Comparison of ENCODE assay signal across 8 mouse cellular contexts in genomic region chr2:139590888-139591698, GRCm38 (mm10).
A peak's percentile ranks its signal among the peaks of the same experiment; 100 is the strongest.
DNase-seq lines count a peak whose midpoint lies in the region; ATAC-seq lines count a peak whose summit lies in the region.

No protein-coding gene starts in this region.

- H3K36me3 ChIP-seq in embryonic facial prominence, embryonic 11.5 days (replicated peaks; ENCODE audit: control insufficient read depth, insufficient read depth, low read depth, low read length), result no peaks in the 10 kb centered on the region
- H3K36me3 ChIP-seq in embryonic facial prominence, embryonic 10.5 days (replicated peaks), result no peaks in the 10 kb centered on the region
- H3K36me3 ChIP-seq in forebrain, embryonic 12.5 days (replicated peaks), result no peaks in the 10 kb centered on the region
- no peaks in the 10 kb centered on the region for H3K36me3 ChIP-seq in midbrain, embryonic 16.5 days (ENCODE audit: control insufficient read depth, insufficient read depth, low read length)

- peak; percentile 85 for DNase-seq in embryonic facial prominence, embryonic 11.5 days (ENCODE audit: low spot score)
- DNase-seq in embryonic facial prominence, embryonic 10.5 days (ENCODE audit: low spot score), result no peak
- peak; percentile 36 for DNase-seq in thymus, postnatal 14 days
- DNase-seq in thymus, adult 18-20 months, result no peak
- DNase-seq in kidney, postnatal 10 days, result peak; percentile 16
- no peak for DNase-seq in layer of hippocampus, postnatal 36 days

- 36% methylated on average over 10 of the region's 10 CpGs for WGBS in embryonic facial prominence, embryonic 11.5 days
- 36% methylated on average over 10 of the region's 10 CpGs for WGBS in embryonic facial prominence, embryonic 10.5 days
- 41% methylated on average over 10 of the region's 10 CpGs for WGBS in forebrain, embryonic 12.5 days
- 33% methylated on average over 10 of the region's 10 CpGs for WGBS in midbrain, embryonic 16.5 days

- no peaks in the 10 kb centered on the region for H3K9me3 ChIP-seq in embryonic facial prominence, embryonic 11.5 days (replicated peaks; ENCODE audit: control insufficient read depth, low read length)
- no peaks in the 10 kb centered on the region for H3K9me3 ChIP-seq in embryonic facial prominence, embryonic 10.5 days
- H3K9me3 ChIP-seq in forebrain, embryonic 12.5 days, result no peaks in the 10 kb centered on the region
- H3K9me3 ChIP-seq in midbrain, embryonic 16.5 days (replicated peaks; ENCODE audit: control insufficient read depth, low read length, poor library complexity, severe bottlenecking), result no peaks in the 10 kb centered on the region

- H3K9ac ChIP-seq in embryonic facial prominence, embryonic 11.5 days (replicated peaks; ENCODE audit: low read length), result no peak overlapping the region
- H3K9ac ChIP-seq in forebrain, embryonic 12.5 days, result no peak overlapping the region
- no peak overlapping the region for H3K9ac ChIP-seq in midbrain, embryonic 16.5 days (ENCODE audit: low read depth, low read length)

- no peaks in the 10 kb centered on the region for H3K4me1 ChIP-seq in embryonic facial prominence, embryonic 11.5 days (ENCODE audit: control insufficient read depth, insufficient read depth, low read length)
- 0 out of 2 replicates have a peak, but pooled peaks cover 4% of the 10 kb centered on the region for H3K4me1 ChIP-seq in embryonic facial prominence, embryonic 10.5 days
- no peaks in the 10 kb centered on the region for H3K4me1 ChIP-seq in forebrain, embryonic 12.5 days
- no peaks in the 10 kb centered on the region for H3K4me1 ChIP-seq in midbrain, embryonic 16.5 days (ENCODE audit: control insufficient read depth, insufficient read depth, low read length)

- ATAC-seq in embryonic facial prominence, embryonic 11.5 days (replicated peaks; ENCODE audit: insufficient number of reproducible peaks, low FRiP score, low TSS enrichment, low read depth), result no peak; the same call in 1 of the 2 replicates
- ATAC-seq in forebrain, embryonic 12.5 days (ENCODE audit: low FRiP score), result peak; percentile 94
- peak; percentile 90 for ATAC-seq in midbrain, embryonic 16.5 days

- H3K4me3 ChIP-seq in embryonic facial prominence, embryonic 11.5 days (ENCODE audit: low read depth, low read length), result no peak overlapping the region
- H3K4me3 ChIP-seq in embryonic facial prominence, embryonic 10.5 days, result no peak overlapping the region
- no peak overlapping the region for H3K4me3 ChIP-seq in forebrain, embryonic 12.5 days (replicated peaks)
- H3K4me3 ChIP-seq in midbrain, embryonic 16.5 days (ENCODE audit: low read depth, low read length), result no peak overlapping the region

- H3K27ac ChIP-seq in embryonic facial prominence, embryonic 11.5 days (replicated peaks; ENCODE audit: low read depth, low read length), result no peak overlapping the region
- H3K27ac ChIP-seq in embryonic facial prominence, embryonic 10.5 days (replicated peaks), result no peak overlapping the region
- no peak overlapping the region for H3K27ac ChIP-seq in forebrain, embryonic 12.5 days
- H3K27ac ChIP-seq in midbrain, embryonic 16.5 days (ENCODE audit: low read length), result no peak overlapping the region

- H3K27me3 ChIP-seq in embryonic facial prominence, embryonic 11.5 days (ENCODE audit: control insufficient read depth, insufficient read depth, low read length), result no peaks in the 10 kb centered on the region
- H3K27me3 ChIP-seq in embryonic facial prominence, embryonic 10.5 days (replicated peaks; ENCODE audit: low read depth, poor library complexity, severe bottlenecking), result no peaks in the 10 kb centered on the region
- H3K27me3 ChIP-seq in forebrain, embryonic 12.5 days, result 0 out of 2 replicates have a peak, but pooled peaks cover 4% of the 10 kb centered on the region
- H3K27me3 ChIP-seq in midbrain, embryonic 16.5 days (ENCODE audit: control insufficient read depth, insufficient read depth, low read depth, low read length), result no peaks in the 10 kb centered on the region

- no peak overlapping the region for H3K4me2 ChIP-seq in embryonic facial prominence, embryonic 11.5 days (ENCODE audit: low read depth, low read length)
- no peak overlapping the region for H3K4me2 ChIP-seq in forebrain, embryonic 12.5 days
- no peak overlapping the region for H3K4me2 ChIP-seq in midbrain, embryonic 16.5 days (ENCODE audit: low read length)

Comparison
In these comparisons a context has a peak if more than half of its experiments do, and no peak if none do; other contexts are left out.
1. DNase-seq: peak in embryonic facial prominence, embryonic 11.5 days (single experiment), thymus, postnatal 14 days (single experiment) and kidney, postnatal 10 days (single experiment); none in embryonic facial prominence, embryonic 10.5 days (single experiment), thymus, adult 18-20 months (0 of 2) and layer of hippocampus, postnatal 36 days (0 of 2).